Mouse (Mus musculus) liver, embryonic 16.5 days (tissue): ENCODE measurements at regions not wholly inside any gene's neighbourhood (a gene's known extent, or its start where the extent isn't known, plus 50 kb on each side); places are given as distances from the start of the nearest gene placed in this dataset.

Experiments used
- ATAC-seq: fragments of 200-750 bp; cut with Nextera tagmentation; 2 replicates; pipeline ENCODE4 v1.8.0; 2017; ENCODE audit warnings: low read depth, mild to moderate bottlenecking, moderate number of reproducible peaks, moderate library complexity
- H3K27ac ChIP-seq: fragments of 300-500 bp; sonication (generic); 2 replicates; pipeline ENCODE4 v1.5.1; 2014; ENCODE audit warnings: mild to moderate bottlenecking, low read length
- H3K27me3 ChIP-seq: fragments of 300-500 bp; sonication (generic); 2 replicates; pipeline ENCODE4 v1.6.1; 2014; ENCODE audit warnings: low read depth, low read length, mixed read lengths; ENCODE audit not compliant: control insufficient read depth, insufficient read depth
- H3K36me3 ChIP-seq: fragments of 300-500 bp; sonication (generic); 2 replicates; pipeline ENCODE4 v1.6.1; 2014; ENCODE audit warnings: mild to moderate bottlenecking; ENCODE audit not compliant: control insufficient read depth, insufficient read depth
- H3K4me1 ChIP-seq: fragments of 300-500 bp; sonication (generic); 2 replicates; pipeline ENCODE4 v1.6.1; 2014; ENCODE audit warnings: low read depth, low read length, mixed read lengths; ENCODE audit not compliant: control insufficient read depth
- H3K4me2 ChIP-seq: fragments of 300-500 bp; sonication (generic); 2 replicates; pipeline ENCODE4 v1.6.1; 2014; ENCODE audit warnings: low read depth, low read length, mixed read lengths
- H3K4me3 ChIP-seq: fragments of 300-500 bp; sonication (generic); 2 replicates; pipeline ENCODE4 v1.5.1; 2014; ENCODE audit warnings: low read depth, mild to moderate bottlenecking, low read length
- H3K9ac ChIP-seq: fragments of 300-500 bp; sonication (generic); 2 replicates; pipeline ENCODE4 v1.6.1; 2014; ENCODE audit warnings: low read depth, low read length
- H3K9me3 ChIP-seq: fragments of 300-500 bp; sonication (generic); replicated peaks from 2 replicates; pipeline ENCODE4 v1.6.1; 2016; ENCODE audit warnings: low read length; ENCODE audit not compliant: control insufficient read depth
- WGBS: fragments of 180-500 bp; shearing (Covaris S2); extraction: QIAGEN DNeasy Blood & Tissue Kit; methylation state at CpG from one replicate; pipeline ENCODE4 v1.1.7; 2014; ENCODE audit not compliant: insufficient replicate concordance; 5-methylcytosine and 5-hydroxymethylcytosine counted together

- Histone ChIP-seq H3K27me3 (no peaks in the 10 kb centered on the region), H3K27ac (no peak overlapping the region), H3K4me2 (no peak overlapping the region), H3K9ac (no peak overlapping the region), H3K9me3 (no peaks in the 10 kb centered on the region), H3K4me3 (no peak overlapping the region), H3K36me3 (no peaks in the 10 kb centered on the region), H3K4me1 (no peaks in the 10 kb centered on the region)
- 73% methylated on average over 4 of the region's 4 CpGs for WGBS
- ATAC-seq: no peak
These were observed 253.5 kb downstream of the Dact1 start for GRCm38 (mm10) chr12:71563219-71563618.

- Histone ChIP-seq H3K9ac (no peak overlapping the region), H3K4me1 (no peaks in the 10 kb centered on the region), H3K27me3 (no peaks in the 10 kb centered on the region), H3K27ac (no peak overlapping the region), H3K4me3 (no peak overlapping the region), H3K4me2 (no peak overlapping the region), H3K36me3 (no peaks in the 10 kb centered on the region), H3K9me3 (no peaks in the 10 kb centered on the region)
- ATAC-seq: no peak
- WGBS: 65% methylated on average over 3 of the region's 3 CpGs
These were observed 256.7 kb downstream of the Dact1 start for GRCm38 (mm10) chr12:71566371-71566770.

GRCm38 (mm10) chr12:71568251-71568650 is 258.6 kb downstream of the Dact1 start:
- no peaks in the 10 kb centered on the region for H3K9me3 ChIP-seq
- no peak overlapping the region for H3K27ac ChIP-seq
- no peak overlapping the region for H3K9ac ChIP-seq
- no peaks in the 10 kb centered on the region for H3K4me1 ChIP-seq
- 58% methylated on average over 5 of the region's 5 CpGs for WGBS
- no peak for ATAC-seq
- H3K4me3 ChIP-seq: no peak overlapping the region
- no peak overlapping the region for H3K4me2 ChIP-seq
- H3K27me3 ChIP-seq: no peaks in the 10 kb centered on the region
- H3K36me3 ChIP-seq: no peaks in the 10 kb centered on the region

GRCm38 (mm10) chr12:71568880-71569390 is 259.3 kb downstream of the Dact1 start:
- no peaks in the 10 kb centered on the region for H3K9me3 ChIP-seq
- no peaks in the 10 kb centered on the region for H3K4me1 ChIP-seq
- H3K27me3 ChIP-seq: no peaks in the 10 kb centered on the region
- H3K4me2 ChIP-seq: no peak overlapping the region
- no peak for ATAC-seq
- H3K9ac ChIP-seq: no peak overlapping the region
- H3K36me3 ChIP-seq: no peaks in the 10 kb centered on the region
- H3K4me3 ChIP-seq: no peak overlapping the region
- H3K27ac ChIP-seq: no peak overlapping the region
- 65% methylated on average over 6 of the region's 6 CpGs for WGBS

GRCm38 (mm10) chr12:71569662-71570061 is 260.0 kb downstream of the Dact1 start:
- WGBS: 54% methylated on average over 12 of the region's 12 CpGs

GRCm38 (mm10) chr12:71570116-71570515 is 260.4 kb downstream of the Dact1 start:
- Histone ChIP-seq H3K27ac (no peak overlapping the region), H3K4me1 (no peaks in the 10 kb centered on the region), H3K9ac (no peak overlapping the region), H3K27me3 (no peaks in the 10 kb centered on the region), H3K36me3 (no peaks in the 10 kb centered on the region), H3K9me3 (no peaks in the 10 kb centered on the region), H3K4me3 (no peak overlapping the region), H3K4me2 (no peak overlapping the region)
- WGBS: 48% methylated on average over 2 of the region's 2 CpGs
- ATAC-seq: no peak

More at GRCm38 (mm10) chr12:71569662-71570061, 260.0 kb downstream of the Dact1 start:
- H3K4me1 ChIP-seq: no peaks in the 10 kb centered on the region
- no peak overlapping the region for H3K4me2 ChIP-seq
- no peak overlapping the region for H3K27ac ChIP-seq
- ATAC-seq: no peak
- no peaks in the 10 kb centered on the region for H3K36me3 ChIP-seq
- H3K4me3 ChIP-seq: no peak overlapping the region
- no peak overlapping the region for H3K9ac ChIP-seq
- no peaks in the 10 kb centered on the region for H3K9me3 ChIP-seq
- H3K27me3 ChIP-seq: no peaks in the 10 kb centered on the region

GRCm38 (mm10) chr12:71572833-71573446 is 257.9 kb upstream of the Daam1 start:
- Histone ChIP-seq H3K9me3 (no peaks in the 10 kb centered on the region), H3K4me2 (no peak overlapping the region), H3K36me3 (no peaks in the 10 kb centered on the region), H3K9ac (no peak overlapping the region), H3K4me1 (no peaks in the 10 kb centered on the region), H3K27me3 (no peaks in the 10 kb centered on the region), H3K4me3 (no peak overlapping the region), H3K27ac (no peak overlapping the region)
- WGBS: 48% methylated on average over 14 of the region's 14 CpGs
- no peak for ATAC-seq

- Histone ChIP-seq H3K27ac (no peak overlapping the region), H3K4me2 (no peak overlapping the region), H3K9me3 (no peaks in the 10 kb centered on the region), H3K4me1 (no peaks in the 10 kb centered on the region), H3K4me3 (no peak overlapping the region), H3K27me3 (no peaks in the 10 kb centered on the region), H3K36me3 (no peaks in the 10 kb centered on the region), H3K9ac (no peak overlapping the region)
- ATAC-seq: no peak
- 76% methylated on average over 8 of the region's 8 CpGs for WGBS
These were observed 257.4 kb upstream of the Daam1 start for GRCm38 (mm10) chr12:71573456-71573855.

- 71% methylated on average over 10 of the region's 10 CpGs for WGBS
- H3K36me3 ChIP-seq: no peaks in the 10 kb centered on the region
- no peak for ATAC-seq
- H3K9ac ChIP-seq: no peak overlapping the region
- H3K4me1 ChIP-seq: no peaks in the 10 kb centered on the region
- no peak overlapping the region for H3K4me2 ChIP-seq
- H3K9me3 ChIP-seq: no peaks in the 10 kb centered on the region
- H3K4me3 ChIP-seq: no peak overlapping the region
- H3K27me3 ChIP-seq: no peaks in the 10 kb centered on the region
- no peak overlapping the region for H3K27ac ChIP-seq
These were observed 256.2 kb upstream of the Daam1 start for GRCm38 (mm10) chr12:71574685-71575084.
